Mouse (Mus musculus) limb, embryonic 11.5 days (tissue): Measurements from ENCODE around the gene Selenom. TPM values are rescaled to one million over a fixed set of nuclear protein-coding genes. Genes with fewer than 3 reads are reported as not detected.

Experiments
- ATAC-seq: fragments of 200-750 bp; cut with Nextera tagmentation; 2 replicates; pipeline ENCODE4 v1.8.0; 2017; ENCODE audit warnings: low read depth; ENCODE audit not compliant: insufficient number of reproducible peaks, low FRiP score, low TSS enrichment
- DNase-seq: peaks from one replicate; pipeline ENCODE4 v3.0.0-alpha.2; 2015; ENCODE audit warnings: low spot score
- H3K27ac ChIP-seq: fragments of 300-500 bp; sonication (generic); replicated peaks from 2 replicates; pipeline ENCODE4 v1.5.1; 2014; ENCODE audit warnings: low read depth, mild to moderate bottlenecking, low read length
- H3K27me3 ChIP-seq: fragments of 300-500 bp; sonication (generic); 2 replicates; pipeline ENCODE4 v1.6.1; 2014; ENCODE audit warnings: mild to moderate bottlenecking, low read length, mixed read lengths; ENCODE audit not compliant: control insufficient read depth, insufficient read depth
- H3K36me3 ChIP-seq: fragments of 300-500 bp; sonication (generic); 2 replicates; pipeline ENCODE4 v1.6.1; 2014; ENCODE audit warnings: mild to moderate bottlenecking, low read length, moderate library complexity, mixed read lengths; ENCODE audit not compliant: control insufficient read depth, insufficient read depth
- H3K4me1 ChIP-seq: fragments of 300-500 bp; sonication (generic); 2 replicates; pipeline ENCODE4 v1.6.1; 2014; ENCODE audit warnings: low read length, mixed read lengths; ENCODE audit not compliant: control insufficient read depth, insufficient read depth
- H3K4me2 ChIP-seq: fragments of 300-500 bp; sonication (generic); 2 replicates; pipeline ENCODE4 v1.6.1; 2014; ENCODE audit warnings: low read depth, mild to moderate bottlenecking, moderate library complexity; ENCODE audit not compliant: severe bottlenecking
- H3K4me3 ChIP-seq: fragments of 300-500 bp; sonication (generic); 2 replicates; pipeline ENCODE4 v1.5.1; 2014; ENCODE audit warnings: low read depth, low read length
- H3K9ac ChIP-seq: fragments of 300-500 bp; sonication (generic); 2 replicates; pipeline ENCODE4 v1.6.1; 2014; ENCODE audit warnings: mild to moderate bottlenecking, low read length
- H3K9me3 ChIP-seq: fragments of 300-500 bp; sonication (generic); 2 replicates; pipeline ENCODE4 v1.6.1; 2016; ENCODE audit warnings: low read length; ENCODE audit not compliant: control insufficient read depth
- WGBS: fragments of 180-500 bp; shearing (Covaris S2); extraction: QIAGEN DNeasy Blood & Tissue Kit; methylation state at CpG from one replicate; pipeline ENCODE4 v1.1.7; 2014; 5-methylcytosine and 5-hydroxymethylcytosine counted together
- polyA plus RNA-seq: library from polyadenylated mRNA; unstranded; fragments of >200 nt; fragmentation: Nextera tagmentation; extraction: Ambion mirVana; gene quantifications from 2 replicates; pipeline ENCODE4 v1.2.1, GENCODE M21; 2014

The Selenom gene
- 53.0 and 54.6 TPM in 2 replicates for polyA plus RNA-seq

DNA sequence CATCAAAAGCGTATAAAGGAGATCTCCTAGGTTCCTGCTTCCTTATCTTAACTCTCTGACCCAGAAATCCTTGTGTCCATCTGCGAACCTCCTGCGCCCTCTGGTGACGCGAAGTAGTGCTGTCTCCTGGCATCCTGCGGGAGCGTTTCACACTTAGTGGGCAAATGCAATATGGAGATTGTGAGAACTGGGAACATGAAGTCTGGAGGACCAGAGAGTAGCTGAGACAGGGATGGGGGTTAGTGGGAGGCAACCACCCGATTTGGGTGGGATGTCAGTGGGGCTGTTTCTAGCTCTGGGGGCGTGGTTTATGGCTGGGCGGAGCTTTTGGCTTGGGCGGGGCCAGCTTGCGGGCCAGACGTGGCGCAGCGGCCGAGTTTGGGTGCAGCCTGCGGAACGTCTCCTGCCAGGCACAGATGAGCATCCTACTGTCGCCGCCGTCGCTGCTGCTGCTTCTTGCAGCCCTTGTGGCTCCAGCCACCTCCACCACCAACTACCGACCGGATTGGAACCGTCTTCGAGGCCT lies at the start of gene Selenom:
TSS of gene Selenom (plus strand) at position 156 of the 526 bp plus-strand sequence.
- peak; percentile 63; the same call in 1 of the 2 replicates for ATAC-seq
- peak within 1 kb of the TSS; percentile 66 for H3K9ac ChIP-seq
- DNase-seq, result peak; percentile 87
- WGBS, result under 1% methylated on average over 25 of the region's 26 CpGs
- H3K27me3 ChIP-seq, result peaks cover 26% of the 10 kb centered on the region
- peaks cover 12% of the 10 kb centered on the region; the same call in 1 of the 2 replicates for H3K4me1 ChIP-seq
- H3K4me2 ChIP-seq, result peak within 1 kb of the TSS; percentile 68
- no peaks in the 10 kb centered on the region for H3K36me3 ChIP-seq
- peak within 1 kb of the TSS; percentile 48 for H3K4me3 ChIP-seq
- no peaks in the 10 kb centered on the region for H3K9me3 ChIP-seq
- H3K27ac ChIP-seq, result no peak within 1 kb of the TSS

DNA sequence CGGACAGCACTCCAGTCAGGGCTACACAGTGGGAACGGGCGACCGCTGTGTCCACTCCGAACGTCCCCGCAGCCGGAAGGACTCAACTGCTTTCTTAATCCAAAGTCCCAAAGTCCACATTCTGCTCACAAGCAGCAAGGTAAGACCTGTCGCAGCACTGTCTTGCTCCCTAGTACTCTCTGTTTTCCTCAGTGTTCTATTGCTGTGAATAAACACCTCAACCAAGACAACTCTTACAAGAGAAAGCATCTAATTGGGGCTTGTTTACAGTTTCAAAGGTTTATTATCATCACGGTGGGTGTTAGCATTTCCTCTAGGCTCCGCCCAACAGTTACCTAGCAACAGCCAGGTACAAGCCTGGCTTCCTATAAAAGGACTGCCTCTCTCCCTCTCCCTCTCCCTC lies 43.0 kb upstream of the Selenom start:
- no peak overlapping the region for H3K4me2 ChIP-seq
- no peaks in the 10 kb centered on the region for H3K9me3 ChIP-seq
- H3K9ac ChIP-seq, result no peak overlapping the region
- no peaks in the 10 kb centered on the region for H3K4me1 ChIP-seq
- WGBS, result 21% methylated on average over 11 of the region's 11 CpGs
- no peak overlapping the region for H3K4me3 ChIP-seq
- no peak overlapping the region for H3K27ac ChIP-seq
- H3K36me3 ChIP-seq, result no peaks in the 10 kb centered on the region
- no peaks in the 10 kb centered on the region for H3K27me3 ChIP-seq
- ATAC-seq (no peak), DNase-seq (no peak)

- H3K9me3 ChIP-seq, result no peaks in the 10 kb centered on the region
- 23% methylated on average over 1 of the region's 1 CpGs for WGBS
- ATAC-seq, result 0 out of 2 replicates have a peak, but pooled peaks have one; percentile 44
- H3K9ac ChIP-seq, result no peak overlapping the region
- no peaks in the 10 kb centered on the region for H3K36me3 ChIP-seq
- H3K4me3 ChIP-seq, result no peak overlapping the region
- H3K4me1 ChIP-seq, result no peaks in the 10 kb centered on the region
- H3K4me2 ChIP-seq, result no peak overlapping the region
- DNase-seq, result peak; percentile 90
- H3K27ac ChIP-seq, result no peak overlapping the region
- no peaks in the 10 kb centered on the region for H3K27me3 ChIP-seq
Measured at GRCm38 (mm10) chr11:3472484-3472883, 42.0 kb upstream of the Selenom start.

DNA sequence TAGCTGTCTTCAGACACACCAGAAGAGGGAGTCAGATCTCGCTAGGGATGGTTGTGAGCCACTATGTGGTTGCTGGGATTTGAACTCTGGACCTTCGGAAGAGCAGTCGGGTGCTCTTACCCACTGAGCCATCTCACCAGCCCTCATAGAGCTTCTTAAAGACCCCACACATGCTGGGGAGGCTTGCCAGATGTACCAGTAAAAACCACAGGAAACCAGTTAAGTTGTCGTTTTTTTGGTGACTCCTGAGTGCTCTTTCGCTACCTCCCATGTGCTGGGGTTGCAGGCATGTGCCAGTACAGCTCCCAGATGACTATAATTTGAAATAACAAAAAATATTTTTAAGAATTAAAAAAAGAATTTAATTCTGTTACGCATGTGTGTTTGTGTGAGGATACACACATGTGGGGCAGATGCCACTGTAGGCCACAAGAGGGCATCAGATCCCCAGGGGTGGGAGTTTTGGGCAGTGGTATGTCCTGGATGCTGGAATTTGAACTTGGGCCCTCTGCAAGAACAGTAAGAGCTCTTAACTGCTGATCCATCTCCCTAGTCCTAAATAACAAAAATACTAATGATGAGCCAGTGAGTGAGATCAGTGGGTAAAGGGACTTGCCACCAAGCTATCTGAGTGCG lies 39.9 kb upstream of the Selenom start:
- DNase-seq (no peak), ATAC-seq (no peak)
- Histone ChIP-seq H3K27ac (no peak overlapping the region), H3K27me3 (no peaks in the 10 kb centered on the region), H3K9me3 (no peaks in the 10 kb centered on the region), H3K9ac (no peak overlapping the region), H3K4me1 (no peaks in the 10 kb centered on the region), H3K36me3 (no peaks in the 10 kb centered on the region), H3K4me2 (no peak overlapping the region), H3K4me3 (no peak overlapping the region)
- WGBS, result 90% methylated on average over 7 of the region's 7 CpGs

GRCm38 (mm10) chr11:3475489-3475888 lies 39.0 kb upstream of the Selenom start:
- H3K36me3 ChIP-seq, result no peaks in the 10 kb centered on the region
- DNase-seq (no peak), ATAC-seq (no peak)
- no peak overlapping the region for H3K27ac ChIP-seq
- no peaks in the 10 kb centered on the region for H3K4me1 ChIP-seq
- H3K4me2 ChIP-seq, result no peak overlapping the region
- no peak overlapping the region for H3K9ac ChIP-seq
- no peaks in the 10 kb centered on the region for H3K9me3 ChIP-seq
- H3K4me3 ChIP-seq, result no peak overlapping the region
- H3K27me3 ChIP-seq, result no peaks in the 10 kb centered on the region

DNA sequence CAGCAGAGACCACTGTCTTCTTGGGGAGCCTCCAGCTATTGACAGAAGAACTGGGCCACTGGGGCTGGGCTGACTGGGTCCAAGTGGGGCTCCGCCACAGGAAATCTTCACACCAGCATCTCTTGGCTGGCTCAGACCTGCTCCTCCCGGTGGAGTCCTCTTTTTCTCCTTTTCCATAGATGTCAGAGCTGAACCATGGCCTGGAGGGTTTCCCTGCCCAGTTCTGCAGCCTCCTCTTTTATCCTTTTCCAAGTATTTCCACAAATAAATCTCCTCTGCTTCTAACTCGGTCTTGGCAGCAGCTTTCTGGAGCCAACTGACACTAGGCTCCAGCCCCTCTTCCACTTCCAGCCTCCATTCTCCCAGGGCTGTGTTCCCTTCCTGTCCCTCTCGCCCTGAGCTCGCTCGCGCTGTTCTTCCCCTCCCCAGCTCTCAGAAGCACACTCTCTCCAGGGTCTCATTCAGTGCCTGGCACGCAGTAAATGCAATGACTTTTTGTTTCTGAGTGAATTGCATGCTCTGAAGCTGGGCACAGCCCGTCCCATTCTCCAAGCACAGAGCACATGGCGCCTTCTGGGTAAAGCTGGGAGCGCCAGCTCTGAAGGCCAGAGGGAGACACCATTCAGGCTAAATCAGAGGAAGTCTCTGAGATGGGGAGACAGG lies 30.4 kb upstream of the Selenom start:
- H3K9ac ChIP-seq, result no peak overlapping the region
- 66% methylated on average over 11 of the region's 11 CpGs for WGBS
- no peak for ATAC-seq

DNA sequence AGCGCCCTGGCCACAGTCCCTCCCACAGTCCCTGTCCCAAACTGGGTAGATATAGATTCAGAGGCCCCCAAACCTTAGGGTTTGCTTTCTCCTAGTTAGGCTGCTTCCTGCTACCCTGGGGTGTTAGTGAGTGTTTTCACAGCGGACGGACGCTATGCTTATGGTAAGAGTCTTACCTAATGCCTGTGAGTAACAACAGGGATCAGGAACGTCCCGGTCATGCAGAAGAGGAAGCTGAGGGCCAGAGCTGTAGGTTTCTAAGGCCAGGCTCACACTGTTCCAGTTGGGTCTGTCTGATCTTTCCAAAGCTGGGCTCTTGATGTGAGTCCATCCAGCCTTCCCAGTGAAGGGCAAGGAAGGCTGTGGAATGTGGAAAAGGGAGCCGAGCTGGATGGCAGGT lies 28.1 kb upstream of the Selenom start:
- no peak overlapping the region for H3K27ac ChIP-seq
- no peak overlapping the region for H3K4me2 ChIP-seq
- DNase-seq (no peak), ATAC-seq (no peak)
- no peaks in the 10 kb centered on the region for H3K4me1 ChIP-seq
- H3K9ac ChIP-seq, result no peak overlapping the region
- no peak overlapping the region for H3K4me3 ChIP-seq
- 80% methylated on average over 7 of the region's 7 CpGs for WGBS
- H3K27me3 ChIP-seq, result no peaks in the 10 kb centered on the region
- H3K36me3 ChIP-seq, result no peaks in the 10 kb centered on the region
- H3K9me3 ChIP-seq, result no peaks in the 10 kb centered on the region

More for the DNA sequence above, 30.4 kb upstream of the Selenom start:
- Histone ChIP-seq H3K27me3 (no peaks in the 10 kb centered on the region), H3K4me1 (no peaks in the 10 kb centered on the region), H3K27ac (no peak overlapping the region), H3K4me3 (no peak overlapping the region), H3K36me3 (no peaks in the 10 kb centered on the region), H3K4me2 (no peak overlapping the region), H3K9me3 (no peaks in the 10 kb centered on the region)
- no peak for DNase-seq

GRCm38 (mm10) chr11:3487952-3488570 lies 26.4 kb upstream of the Selenom start, which contains the start of gene Pla2g3:
Gene Pla2g3 (plus strand): TSS chr11:3488284.
- DNase-seq, result peak; percentile 37
- Histone ChIP-seq H3K9me3 (no peaks in the 10 kb centered on the region), H3K36me3 (no peaks in the 10 kb centered on the region), H3K27me3 (no peaks in the 10 kb centered on the region), H3K27ac (no peak within 1 kb of the TSS), H3K4me3 (no peak within 1 kb of the TSS), H3K9ac (0 out of 2 replicates have a peak within 1 kb of the TSS, but pooled peaks have one; percentile 27), H3K4me1 (no peaks in the 10 kb centered on the region), H3K4me2 (0 out of 2 replicates have a peak within 1 kb of the TSS, but pooled peaks have one; percentile 12)
- WGBS, result 20% methylated on average over 11 of the region's 11 CpGs
- no peak for ATAC-seq
